Mouse (Mus musculus) limb, embryonic 10.5 days (tissue): ENCODE results near the gene Sdcbp2. TPM values are rescaled to one million over a fixed set of nuclear protein-coding genes. Genes with fewer than 3 reads are reported as not detected.

Experiments
- DNase-seq: peaks from one replicate; pipeline ENCODE4 v3.0.0-alpha.2; 2017; ENCODE audit warnings: low spot score
- H3K27ac ChIP-seq: fragments of 300-500 bp; sonication (generic); 2 replicates; pipeline ENCODE4 v1.5.1; 2016; ENCODE audit warnings: mild to moderate bottlenecking
- H3K27me3 ChIP-seq: fragments of 300-500 bp; sonication (generic); 2 replicates; pipeline ENCODE4 v1.6.1; 2016; ENCODE audit warnings: low read depth, mild to moderate bottlenecking; ENCODE audit not compliant: poor library complexity, severe bottlenecking
- H3K36me3 ChIP-seq: fragments of 300-500 bp; sonication (generic); 2 replicates; pipeline ENCODE4 v1.6.1; 2016; ENCODE audit warnings: mild to moderate bottlenecking, moderate library complexity
- H3K4me1 ChIP-seq: fragments of 300-500 bp; sonication (generic); 2 replicates; pipeline ENCODE4 v1.6.1; 2016
- H3K4me3 ChIP-seq: fragments of 300-500 bp; sonication (generic); 2 replicates; pipeline ENCODE4 v1.5.1; 2016; ENCODE audit warnings: mild to moderate bottlenecking, moderate library complexity
- H3K9me3 ChIP-seq: fragments of 300-500 bp; sonication (generic); replicated peaks from 2 replicates; pipeline ENCODE4 v1.6.1; 2016; ENCODE audit warnings: mild to moderate bottlenecking
- WGBS: fragments of 180-500 bp; shearing (Covaris S2); methylation state at CpG from one replicate; pipeline ENCODE4 v1.1.7; 2016; 5-methylcytosine and 5-hydroxymethylcytosine counted together
- polyA plus RNA-seq: library from polyadenylated mRNA; unstranded; fragments of >200 nt; fragmentation: Nextera tagmentation; extraction: Ambion mirVana; gene quantifications from 2 replicates; pipeline ENCODE4 v1.2.1, GENCODE M21; 2016

Sdcbp2 gene
- polyA plus RNA-seq, 1 experiment from 2014 or later = 0.73 TPM

GRCm38 (mm10) chr2:151543063-151543895, 29.1 kb upstream of the Sdcbp2 start:
- Histone ChIP-seq H3K36me3 (peaks cover 41% of the 10 kb centered on the region), H3K9me3 (no peaks in the 10 kb centered on the region), H3K27ac (peak overlapping the region; percentile 98), H3K27me3 (no peaks in the 10 kb centered on the region), H3K4me1 (peaks cover 31% of the 10 kb centered on the region), H3K4me3 (peak overlapping the region; percentile 99)
- WGBS = 2% methylated on average over 21 of the region's 21 CpGs
- peak; percentile 55 for DNase-seq

DNA sequence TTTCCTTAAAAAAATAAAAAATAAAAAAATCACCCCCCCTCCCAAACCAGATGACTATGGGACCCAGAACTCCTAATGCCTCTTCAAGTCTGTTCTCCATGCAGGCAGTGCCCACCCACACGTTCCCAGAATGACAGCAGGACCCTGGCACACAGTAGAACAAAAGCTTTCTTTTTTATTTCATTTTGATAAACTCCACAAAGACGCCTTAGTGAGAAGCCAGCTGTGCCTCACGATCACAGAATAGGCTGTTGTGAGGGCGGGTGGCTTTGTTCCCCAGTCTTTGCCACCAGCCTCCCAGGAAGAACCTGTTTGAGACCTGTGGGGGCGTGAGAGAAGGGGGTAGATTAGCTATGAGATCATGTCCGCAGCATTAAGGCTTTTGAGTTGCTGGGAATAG, 27.7 kb upstream of the Sdcbp2 start:
- Histone ChIP-seq H3K27me3 (no peaks in the 10 kb centered on the region), H3K4me3 (0 out of 2 replicates have a peak overlapping the region, but pooled peaks have one; percentile 99), H3K4me1 (peaks cover 31% of the 10 kb centered on the region), H3K9me3 (no peaks in the 10 kb centered on the region), H3K27ac (no peak overlapping the region), H3K36me3 (peaks cover 55% of the 10 kb centered on the region)
- DNase-seq = no peak
- WGBS = 91% methylated on average over 6 of the region's 6 CpGs

GRCm38 (mm10) chr2:151546571-151546970, 25.9 kb upstream of the Sdcbp2 start:
- 93% methylated on average over 4 of the region's 4 CpGs for WGBS
- H3K36me3 ChIP-seq = peaks cover 74% of the 10 kb centered on the region
- H3K27me3 ChIP-seq = no peaks in the 10 kb centered on the region
- DNase-seq = no peak
- no peaks in the 10 kb centered on the region for H3K9me3 ChIP-seq
- peaks cover 28% of the 10 kb centered on the region for H3K4me1 ChIP-seq
- H3K4me3 ChIP-seq = no peak overlapping the region
- H3K27ac ChIP-seq = no peak overlapping the region

DNA sequence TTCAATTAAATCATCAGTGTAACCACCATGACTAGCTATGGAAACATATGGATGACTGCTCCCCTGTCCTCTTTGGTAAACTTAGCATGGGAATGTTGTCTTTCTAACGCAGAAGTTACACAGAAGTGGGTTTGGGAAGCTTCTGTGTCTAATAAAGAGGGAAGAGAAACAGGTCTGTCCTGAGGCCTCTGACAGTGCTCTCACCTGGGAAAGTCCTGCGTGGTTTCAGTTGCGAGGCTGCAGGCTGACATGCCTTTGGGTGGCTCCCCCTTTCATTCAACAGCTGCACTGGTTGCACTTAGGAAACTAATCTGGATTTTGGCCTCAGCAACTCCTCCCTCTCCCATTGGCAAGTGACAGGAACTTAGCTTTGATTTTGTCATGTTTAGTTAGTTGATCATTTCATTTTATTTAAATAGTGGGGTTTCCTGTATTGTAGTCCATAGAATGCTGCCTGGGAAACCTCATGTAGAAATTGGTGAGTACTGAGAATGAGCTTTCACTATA, 22.8 kb upstream of the Sdcbp2 start:
- Histone ChIP-seq H3K27ac (no peak overlapping the region), H3K36me3 (peaks cover 100% of the 10 kb centered on the region), H3K4me1 (peaks cover 9% of the 10 kb centered on the region), H3K27me3 (no peaks in the 10 kb centered on the region), H3K4me3 (no peak overlapping the region), H3K9me3 (no peaks in the 10 kb centered on the region)
- 87% methylated on average over 3 of the region's 3 CpGs for WGBS
- no peak for DNase-seq

GRCm38 (mm10) chr2:151562930-151563921, 9.2 kb upstream of the Sdcbp2 start:
- Histone ChIP-seq H3K27ac (no peak overlapping the region), H3K9me3 (no peaks in the 10 kb centered on the region), H3K4me3 (no peak overlapping the region), H3K4me1 (no peaks in the 10 kb centered on the region), H3K36me3 (peaks cover 65% of the 10 kb centered on the region), H3K27me3 (no peaks in the 10 kb centered on the region)
- 85% methylated on average over 7 of the region's 7 CpGs for WGBS
- no peak for DNase-seq

- WGBS = 89% methylated on average over 1 of the region's 1 CpGs
- peaks cover 57% of the 10 kb centered on the region for H3K36me3 ChIP-seq
- H3K27me3 ChIP-seq = no peaks in the 10 kb centered on the region
- no peak for DNase-seq
- no peak overlapping the region for H3K4me3 ChIP-seq
- H3K9me3 ChIP-seq = no peaks in the 10 kb centered on the region
- H3K4me1 ChIP-seq = no peaks in the 10 kb centered on the region
- H3K27ac ChIP-seq = no peak overlapping the region
Observed at GRCm38 (mm10) chr2:151564006-151564405, 8.4 kb upstream of the Sdcbp2 start.

GRCm38 (mm10) chr2:151564986-151565385, 7.4 kb upstream of the Sdcbp2 start:
- WGBS = 83% methylated on average over 3 of the region's 3 CpGs
- no peak overlapping the region for H3K4me3 ChIP-seq
- DNase-seq = no peak
- no peaks in the 10 kb centered on the region for H3K9me3 ChIP-seq
- peaks cover 47% of the 10 kb centered on the region for H3K36me3 ChIP-seq
- H3K4me1 ChIP-seq = no peaks in the 10 kb centered on the region
- no peaks in the 10 kb centered on the region for H3K27me3 ChIP-seq
- H3K27ac ChIP-seq = no peak overlapping the region

DNA sequence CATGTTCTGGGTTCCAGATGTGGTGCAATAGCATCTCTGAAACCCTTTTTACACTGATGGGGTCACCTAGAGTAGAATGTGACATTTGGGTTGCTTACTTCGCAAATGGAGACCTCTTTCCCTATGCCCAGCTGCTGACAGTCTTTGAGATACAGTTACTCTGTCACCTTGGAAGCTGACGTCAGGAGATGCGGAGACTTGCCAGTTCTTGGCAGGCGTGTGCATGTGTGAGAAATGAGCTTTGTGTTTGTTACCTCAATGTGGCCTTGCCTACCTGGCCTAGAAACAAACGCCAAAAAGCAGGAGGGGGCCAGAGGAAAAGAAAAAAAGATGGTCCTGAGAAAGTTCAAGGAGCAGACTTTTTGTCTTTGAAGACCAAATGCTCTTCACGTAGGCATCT, 5.6 kb upstream of the Sdcbp2 start:
- no peak overlapping the region for H3K27ac ChIP-seq
- H3K4me1 ChIP-seq = no peaks in the 10 kb centered on the region
- DNase-seq = no peak
- no peak overlapping the region for H3K4me3 ChIP-seq
- peaks cover 29% of the 10 kb centered on the region for H3K36me3 ChIP-seq
- no peaks in the 10 kb centered on the region for H3K9me3 ChIP-seq
- H3K27me3 ChIP-seq = no peaks in the 10 kb centered on the region
- WGBS = 77% methylated on average over 6 of the region's 6 CpGs

DNA sequence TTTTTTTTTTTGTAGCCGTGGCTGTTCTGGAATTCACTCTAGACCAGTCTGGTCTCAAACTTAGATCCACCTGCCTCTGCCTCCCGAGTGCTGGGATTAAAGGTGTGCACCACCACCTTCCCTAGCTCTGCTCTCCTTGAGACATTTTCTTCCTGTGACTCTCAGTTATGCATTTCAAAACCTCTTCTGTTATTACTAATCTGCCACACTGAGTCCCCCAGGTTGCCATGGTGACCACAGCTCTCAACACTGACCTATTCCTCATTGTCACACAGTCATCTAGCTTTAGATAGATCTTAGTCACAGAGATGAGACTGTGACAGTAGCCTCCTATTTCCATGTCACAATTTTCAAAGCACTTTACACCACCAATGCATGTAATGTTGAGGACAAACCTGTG, 3.0 kb upstream of the Sdcbp2 start:
- WGBS = 87% methylated on average over 2 of the region's 2 CpGs
- no peaks in the 10 kb centered on the region for H3K4me1 ChIP-seq
- H3K27me3 ChIP-seq = no peaks in the 10 kb centered on the region
- DNase-seq = no peak
- H3K27ac ChIP-seq = no peak overlapping the region
- H3K4me3 ChIP-seq = no peak overlapping the region
- peaks cover 4% of the 10 kb centered on the region; the same call in 1 of the 2 replicates for H3K36me3 ChIP-seq
- H3K9me3 ChIP-seq = no peaks in the 10 kb centered on the region

DNA sequence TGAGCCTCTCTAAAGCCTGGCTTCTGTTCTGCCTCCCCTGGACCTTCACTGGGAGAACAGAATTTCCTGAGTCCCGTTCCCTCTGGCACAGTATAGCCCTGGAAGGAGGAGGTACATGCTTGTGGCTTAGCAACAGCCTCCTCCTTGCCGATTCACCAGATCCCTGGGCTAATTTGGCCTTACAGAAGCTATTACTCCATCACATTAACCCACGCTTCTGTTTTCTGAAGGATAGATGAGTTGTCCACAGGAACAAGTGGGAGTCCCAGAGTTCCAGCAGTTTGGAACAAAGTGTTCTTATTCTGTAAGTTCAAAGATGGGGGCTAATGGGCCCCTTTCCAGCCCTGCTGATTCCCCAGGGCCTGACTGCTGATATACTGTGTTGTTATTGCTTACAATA, 1.2 kb downstream of the Sdcbp2 start:
- H3K27me3 ChIP-seq = no peaks in the 10 kb centered on the region
- no peaks in the 10 kb centered on the region for H3K9me3 ChIP-seq
- WGBS = 80% methylated on average over 3 of the region's 3 CpGs
- no peak for DNase-seq
- no peak overlapping the region for H3K4me3 ChIP-seq
- H3K4me1 ChIP-seq = peaks cover 15% of the 10 kb centered on the region
- H3K27ac ChIP-seq = no peak overlapping the region
- no peaks in the 10 kb centered on the region for H3K36me3 ChIP-seq

DNA sequence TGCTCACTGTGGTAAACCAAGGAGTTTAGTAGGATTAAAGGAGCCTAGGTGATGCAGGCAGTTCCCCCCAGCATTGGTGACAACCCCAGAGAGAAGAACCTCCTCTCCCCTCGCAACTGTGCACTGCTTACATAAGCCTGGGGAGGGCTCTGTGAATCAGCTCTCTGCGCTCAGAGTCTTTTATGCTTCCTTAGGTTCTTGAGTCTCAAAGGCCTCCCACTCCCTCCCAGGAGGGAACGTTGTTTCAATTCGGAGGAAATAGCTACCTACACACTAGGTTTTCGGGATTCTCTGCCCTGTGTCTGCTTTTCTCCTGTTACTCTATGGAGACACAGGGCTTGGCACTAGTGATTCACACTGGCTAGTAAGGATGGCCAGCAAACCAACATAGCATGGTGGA, 2.2 kb downstream of the Sdcbp2 start:
- no peaks in the 10 kb centered on the region for H3K27me3 ChIP-seq
- no peaks in the 10 kb centered on the region for H3K36me3 ChIP-seq
- no peak overlapping the region for H3K4me3 ChIP-seq
- WGBS = 71% methylated on average over 5 of the region's 5 CpGs
- peaks cover 15% of the 10 kb centered on the region for H3K4me1 ChIP-seq
- no peak overlapping the region for H3K27ac ChIP-seq
- no peaks in the 10 kb centered on the region for H3K9me3 ChIP-seq
- no peak for DNase-seq

GRCm38 (mm10) chr2:151575119-151575698, 2.8 kb downstream of the Sdcbp2 start:
- Histone ChIP-seq H3K36me3 (no peaks in the 10 kb centered on the region), H3K27me3 (no peaks in the 10 kb centered on the region), H3K4me3 (peak overlapping the region; percentile 55), H3K9me3 (no peaks in the 10 kb centered on the region), H3K27ac (peak overlapping the region; percentile 84), H3K4me1 (peaks cover 15% of the 10 kb centered on the region)
- DNase-seq = no peak
- WGBS = 24% methylated on average over 7 of the region's 7 CpGs
